Mouse (Mus musculus) spleen, embryonic (tissue): ENCODE measurements at regions not wholly inside any gene's neighbourhood (a gene's known extent, or its start where the extent isn't known, plus 50 kb on each side); places are given as distances from the start of the nearest gene placed in this dataset.
"Not testable (repeated sequence)": the region's sequence is repeated elsewhere in the genome, so short reads cannot be mapped to it uniquely, and the experiment has no call there.

Experiments used
- CTCF ChIA-PET: fragments of 350-600 bp; sonication (Branson Sonifier 250); formaldehyde crosslinking; loops from one replicate; lab custom pipeline; 2022; lab: Charles Lee

DNA sequence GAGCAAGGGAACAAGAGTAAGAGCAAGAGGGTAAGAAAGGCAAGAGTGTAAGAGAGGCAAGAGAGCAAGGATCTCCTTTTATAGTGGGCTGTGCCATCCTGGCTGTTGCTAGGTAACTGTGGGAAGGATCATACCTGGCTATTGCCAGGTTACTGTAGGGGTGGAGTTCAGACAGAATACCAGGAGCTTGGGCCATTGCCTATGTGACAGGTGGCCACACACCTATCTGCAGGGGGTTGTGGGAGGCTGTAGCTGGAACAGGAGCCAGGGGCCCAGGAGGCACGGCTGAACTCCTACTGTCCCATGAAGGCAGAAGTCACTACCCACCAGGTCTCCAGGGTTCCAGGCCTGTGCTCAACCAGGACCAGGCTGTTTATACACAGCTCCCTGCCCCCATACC is 1149.0 kb downstream of the 9330182O14Rik start:
- CTCF ChIA-PET: no interaction called here

DNA sequence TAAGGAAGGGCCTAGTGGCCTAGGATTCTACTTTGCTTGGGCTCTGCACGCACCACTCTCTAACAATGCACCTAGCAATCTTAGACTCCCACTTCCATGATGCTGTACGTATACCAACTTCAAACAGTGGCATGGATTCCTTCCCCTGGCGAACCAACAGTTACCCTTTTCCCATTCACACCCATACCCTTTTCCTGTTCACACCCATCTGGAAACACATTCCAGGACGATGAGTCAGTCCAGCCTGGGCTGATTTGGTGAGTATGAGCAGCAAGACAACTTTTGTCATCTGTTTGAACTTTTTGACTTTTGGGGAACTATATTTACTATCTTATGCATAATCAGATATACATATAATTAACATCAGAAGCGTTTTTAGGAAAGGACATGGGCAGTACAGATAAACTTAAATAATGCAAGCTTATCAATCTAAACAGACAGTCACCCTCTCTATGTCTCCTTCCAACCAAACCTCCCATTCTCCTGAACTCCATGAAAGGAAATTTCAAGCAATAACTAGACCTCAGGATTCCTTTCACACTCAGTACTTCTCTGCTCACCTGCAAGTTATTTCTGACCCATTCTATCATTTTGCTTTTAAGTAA is 1152.7 kb downstream of the 9330182O14Rik start:
- CTCF ChIA-PET: no interaction called here

DNA sequence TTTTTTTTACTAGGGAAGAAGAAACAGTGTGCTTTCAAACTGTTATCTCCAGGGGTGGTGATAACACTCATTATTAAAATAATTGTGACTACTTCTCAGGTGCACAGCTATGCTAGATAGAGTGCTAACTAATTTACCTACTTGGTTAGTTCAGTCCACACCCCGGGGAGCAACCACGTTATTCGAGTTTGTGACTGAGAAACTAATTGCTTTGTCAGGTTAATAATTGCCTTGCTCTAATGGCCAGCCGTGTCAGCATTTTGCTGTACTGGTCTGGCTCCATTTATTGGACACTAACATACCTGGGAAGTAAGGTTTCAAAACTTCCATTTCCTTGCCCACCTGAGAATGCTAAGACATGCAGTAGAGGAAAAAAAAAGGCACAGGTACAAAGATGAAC is 1163.3 kb downstream of the 9330182O14Rik start:
- CTCF ChIA-PET: no interaction called here

DNA sequence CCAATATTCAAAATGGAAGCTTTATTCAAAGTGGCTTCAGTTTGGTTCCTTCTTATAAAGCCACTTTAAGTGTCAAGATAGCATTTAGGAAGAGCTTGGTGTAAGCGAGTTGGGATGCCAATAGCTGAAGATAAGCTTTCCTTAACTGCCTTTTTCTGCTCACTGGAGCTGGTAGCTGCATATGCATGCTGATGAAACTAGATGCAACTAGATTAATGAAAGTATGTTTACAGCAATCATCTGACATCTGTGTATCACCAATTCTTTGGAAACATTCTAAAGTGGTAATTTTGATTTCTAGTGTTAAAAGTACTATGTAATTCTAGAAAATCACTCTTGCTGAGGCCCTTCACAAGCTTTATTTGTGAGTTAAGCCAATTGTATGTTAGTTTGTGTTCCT is 1172.5 kb downstream of the 9330182O14Rik start:
- CTCF ChIA-PET: no interaction called here

DNA sequence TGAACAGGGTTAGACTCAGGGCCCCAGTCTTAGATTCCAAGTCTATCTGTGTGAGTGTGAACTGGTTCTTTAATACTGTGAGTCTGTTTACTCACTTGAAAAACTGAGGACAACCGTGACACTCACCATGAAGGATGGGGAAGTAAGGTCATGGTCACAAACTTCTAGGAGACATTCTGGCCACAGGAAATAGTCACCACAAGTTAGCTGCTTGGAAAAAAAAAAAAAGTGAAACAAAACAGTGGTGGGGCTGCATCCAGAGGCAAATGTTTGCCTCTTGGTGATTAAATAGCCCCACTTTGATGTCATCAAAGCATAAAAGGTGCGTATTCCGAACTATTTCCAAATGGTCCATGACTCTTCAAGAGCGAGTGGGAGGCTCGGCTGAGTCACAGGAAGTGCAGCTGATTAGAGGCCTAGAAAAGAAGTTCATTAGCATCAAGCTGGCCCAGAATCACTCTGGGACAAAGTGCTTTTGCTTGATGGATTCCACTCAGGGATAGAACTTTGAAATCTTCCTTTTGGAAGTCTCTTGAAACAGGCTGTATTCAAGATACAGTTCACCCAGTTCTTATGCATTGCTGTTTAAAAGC is 1177.7 kb downstream of the 9330182O14Rik start:
- CTCF ChIA-PET: no interaction called here

DNA sequence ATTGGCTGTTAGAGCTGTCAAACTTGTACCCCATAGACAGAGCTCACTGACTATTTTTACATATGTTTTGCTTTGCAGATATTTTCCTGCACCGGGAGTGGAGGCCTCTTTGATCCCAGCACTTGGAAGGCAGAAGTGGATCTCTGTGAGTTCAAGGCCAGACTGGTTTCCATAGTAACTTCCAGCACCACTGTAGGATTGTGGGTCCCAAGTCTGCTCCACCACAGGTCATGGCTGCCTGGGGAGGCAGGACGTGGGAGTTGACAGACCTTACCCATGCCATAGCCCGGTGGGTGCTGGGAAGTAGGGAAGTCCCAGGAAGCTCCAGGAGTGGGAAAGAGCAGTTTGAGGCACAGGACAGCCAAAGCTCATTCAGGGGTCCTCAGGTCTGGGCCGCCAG is 1180.8 kb downstream of the 9330182O14Rik start:
- CTCF ChIA-PET: no interaction called here

DNA sequence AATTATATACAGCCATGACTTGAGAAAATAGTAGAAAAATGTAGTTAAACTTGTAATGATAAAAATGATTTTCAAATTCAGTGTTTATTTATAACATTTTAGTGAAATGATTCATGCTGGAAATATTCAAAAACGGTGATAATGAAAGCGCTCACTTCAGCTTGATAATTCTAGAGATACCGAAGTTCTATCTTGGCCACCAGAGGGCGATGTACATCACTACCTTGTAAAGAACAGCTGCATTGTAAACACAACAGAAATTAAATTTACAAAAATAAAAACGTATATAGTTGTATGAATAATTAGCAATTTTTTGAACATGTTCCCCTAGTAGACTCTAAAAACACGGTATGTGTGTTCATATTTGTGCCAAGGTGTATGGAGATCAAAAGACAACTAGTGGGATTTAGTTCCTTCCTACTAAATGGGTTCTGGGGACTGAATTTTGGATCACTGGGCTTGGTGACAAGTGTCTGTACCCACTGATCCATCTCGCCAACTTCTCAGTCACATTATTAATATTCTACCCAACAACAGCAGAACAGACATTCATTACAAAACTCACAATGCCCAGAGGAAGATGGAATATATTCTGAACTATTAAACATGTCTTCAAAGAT is 1191.6 kb downstream of the 9330182O14Rik start:
- CTCF ChIA-PET: interaction anchor here (0.6 kb wide), 1 partner anchor 367 kb away, joined by 3 read pairs; no protein-coding TSS in a partner anchor

DNA sequence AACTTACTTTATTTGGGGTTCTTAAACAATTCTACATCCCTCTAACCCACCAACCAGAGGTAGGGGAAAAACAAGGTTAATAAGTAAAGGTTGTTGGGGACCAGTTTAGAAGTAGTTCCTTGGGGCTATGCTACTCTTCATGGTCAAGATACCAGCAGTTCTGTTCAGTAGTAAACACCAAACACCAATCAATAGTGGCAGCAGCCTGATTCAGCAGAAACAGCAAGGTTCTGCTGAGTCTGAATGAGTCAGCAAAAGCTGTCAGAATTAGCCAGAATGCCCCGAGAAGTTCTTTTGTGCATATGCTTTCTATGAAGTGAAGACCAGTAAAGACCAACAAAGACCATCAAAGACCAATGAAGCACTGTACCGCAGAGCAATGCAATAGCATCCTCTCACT is 1195.1 kb downstream of the 9330182O14Rik start:
- CTCF ChIA-PET: no interaction called here

DNA sequence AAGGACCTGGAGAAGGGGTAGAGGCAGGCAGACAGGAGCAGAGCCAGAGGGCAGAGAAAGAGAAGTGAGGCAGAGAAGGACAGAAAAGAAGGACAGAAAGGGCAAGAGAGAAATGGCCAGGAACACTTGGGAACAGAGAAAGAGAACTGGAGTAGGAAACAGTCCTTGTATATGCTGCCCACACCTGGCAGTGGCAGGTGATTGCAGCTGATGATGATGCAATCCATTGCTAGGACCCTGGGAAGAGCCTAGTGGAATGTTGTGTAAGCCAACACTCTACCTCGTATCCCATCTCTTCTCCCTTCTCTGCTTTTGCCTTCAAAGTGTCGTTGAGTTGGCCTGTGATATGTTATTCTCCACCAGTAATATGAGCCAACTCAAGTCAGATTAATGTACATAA is 1195.9 kb downstream of the 9330182O14Rik start:
- CTCF ChIA-PET: no interaction called here

DNA sequence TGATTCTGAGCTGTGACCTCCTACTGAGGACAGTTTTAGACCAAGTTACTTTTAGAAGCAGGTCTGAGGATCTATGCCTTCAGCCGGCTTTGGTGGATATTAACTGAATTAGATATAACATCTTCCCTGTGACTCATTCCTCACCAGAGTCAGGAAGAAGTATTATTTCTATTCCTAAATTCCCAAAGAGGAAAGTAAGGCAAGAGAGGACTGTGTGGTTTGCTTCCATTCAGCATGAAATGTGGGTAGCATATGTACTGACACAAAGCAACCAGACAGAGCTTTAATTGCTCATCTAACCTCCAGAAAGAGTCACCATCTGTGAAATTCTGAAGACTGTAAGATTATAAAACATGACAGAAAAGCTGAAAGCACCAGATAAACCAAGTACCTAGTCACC is 1198.3 kb downstream of the 9330182O14Rik start:
- CTCF ChIA-PET: no interaction called here

DNA sequence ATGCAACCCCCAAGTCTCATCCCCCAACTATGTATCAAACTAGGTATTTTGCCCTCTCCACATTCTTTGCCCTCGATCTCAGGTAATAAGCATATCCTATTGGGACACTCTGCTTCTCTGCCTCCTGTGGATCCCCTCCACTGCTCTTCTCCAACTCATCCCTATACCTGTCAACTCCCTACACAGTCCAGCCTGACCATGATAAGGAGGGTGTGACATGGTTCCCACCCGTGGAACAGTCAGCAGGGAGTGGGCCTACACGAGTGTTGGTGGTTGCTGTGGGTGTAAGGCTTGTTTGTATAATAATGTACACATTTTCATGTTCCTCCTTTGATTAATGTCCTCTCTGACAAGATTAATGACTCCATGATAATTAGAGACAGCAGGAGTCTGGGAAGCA is 1199.0 kb downstream of the 9330182O14Rik start:
- CTCF ChIA-PET: no interaction called here

DNA sequence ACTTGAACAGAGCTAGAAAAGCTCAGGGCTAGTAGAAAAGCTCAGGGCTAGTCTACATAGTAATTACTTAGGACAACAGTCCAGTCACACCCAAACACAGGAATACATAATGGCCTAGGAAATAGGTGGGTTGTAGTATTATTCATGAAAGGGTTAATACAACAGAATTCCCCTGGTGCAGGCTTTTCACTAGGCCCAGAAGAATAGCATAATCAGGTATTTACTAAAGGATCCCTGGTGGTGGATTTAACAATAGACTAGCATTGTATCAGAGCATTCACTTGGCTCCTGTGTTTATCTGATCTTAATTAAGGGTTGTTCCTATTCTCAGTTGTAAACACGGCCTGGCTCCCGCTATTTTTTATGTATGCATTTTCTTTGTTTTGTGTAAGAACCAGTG is 1206.5 kb downstream of the 9330182O14Rik start:
- CTCF ChIA-PET: not testable (repeated sequence)

DNA sequence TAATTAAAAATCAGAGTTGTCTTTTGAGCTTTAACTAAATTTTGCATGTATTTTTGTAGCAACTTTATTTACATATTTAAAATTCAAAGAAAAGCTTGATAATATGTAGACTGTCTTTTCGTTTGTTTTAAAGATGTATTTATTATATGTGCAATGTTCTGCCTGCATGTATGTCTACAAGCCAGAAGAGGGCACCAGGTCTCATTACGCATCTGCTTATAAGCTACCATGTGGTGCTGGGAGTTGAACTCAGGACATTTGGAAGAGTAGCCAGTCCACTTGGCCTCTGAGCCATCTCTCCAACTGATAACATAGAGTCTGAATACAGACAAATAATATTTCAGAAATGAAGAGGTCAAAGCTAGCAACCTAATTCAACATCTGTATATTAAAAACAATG is 1211.4 kb downstream of the 9330182O14Rik start:
- CTCF ChIA-PET: no interaction called here

DNA sequence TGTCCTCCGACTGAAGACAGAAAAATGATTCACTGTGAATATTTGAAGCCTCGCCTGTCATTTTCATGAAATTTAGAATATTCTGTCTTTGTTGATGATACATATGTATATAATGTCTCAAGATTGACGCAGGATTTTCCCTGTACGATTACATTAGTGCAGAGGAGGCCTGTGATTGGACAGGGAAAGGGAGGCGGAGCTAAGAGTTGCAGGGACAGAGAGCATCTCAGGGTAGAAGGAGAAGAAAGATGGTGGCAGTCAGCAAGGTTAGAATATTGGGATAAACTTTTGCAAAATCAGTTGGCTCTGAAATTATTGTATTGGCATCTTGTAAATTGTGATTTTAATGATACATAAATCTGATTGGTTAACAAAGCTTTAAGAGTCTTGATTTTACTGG is 1213.1 kb downstream of the 9330182O14Rik start:
- CTCF ChIA-PET: no interaction called here

DNA sequence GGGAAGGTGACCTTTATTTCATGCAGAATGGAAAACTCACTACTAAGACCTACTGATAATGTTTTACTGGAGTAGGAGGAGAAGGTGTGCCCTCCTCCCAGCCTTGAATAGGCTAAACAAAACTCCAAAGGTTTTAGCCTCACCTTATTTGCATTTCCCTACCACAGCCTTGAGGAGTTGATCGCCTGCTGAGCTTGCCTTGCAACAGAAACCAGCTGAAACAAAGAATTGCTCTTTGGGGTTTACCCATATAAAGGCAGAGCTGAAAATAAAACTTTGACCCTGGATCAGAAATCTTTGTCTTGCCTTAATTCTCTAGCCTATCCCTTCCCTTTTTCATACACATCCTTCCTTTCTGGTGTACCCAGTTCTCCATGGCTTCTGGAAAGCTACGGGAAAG is 1218.0 kb downstream of the 9330182O14Rik start:
- CTCF ChIA-PET: no interaction called here

DNA sequence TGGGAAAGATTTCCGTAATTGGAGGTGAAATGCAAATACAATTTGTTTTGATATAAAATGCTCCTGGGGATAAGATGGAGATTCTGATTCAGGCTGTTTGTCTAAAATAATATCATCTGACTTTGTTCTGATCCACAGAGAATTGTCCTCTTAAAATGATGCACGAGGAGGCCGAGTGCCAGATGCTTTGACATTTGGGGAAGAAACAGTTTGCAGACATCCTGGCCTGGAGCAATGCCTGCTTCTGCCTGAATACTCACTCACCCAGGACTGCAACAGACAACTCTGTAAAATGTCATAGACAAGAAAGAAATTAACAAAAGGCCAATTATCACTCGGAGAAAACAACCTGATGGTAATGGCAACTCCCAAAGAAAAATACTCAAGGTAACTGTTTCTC is 1225.1 kb downstream of the 9330182O14Rik start:
- CTCF ChIA-PET: no interaction called here

DNA sequence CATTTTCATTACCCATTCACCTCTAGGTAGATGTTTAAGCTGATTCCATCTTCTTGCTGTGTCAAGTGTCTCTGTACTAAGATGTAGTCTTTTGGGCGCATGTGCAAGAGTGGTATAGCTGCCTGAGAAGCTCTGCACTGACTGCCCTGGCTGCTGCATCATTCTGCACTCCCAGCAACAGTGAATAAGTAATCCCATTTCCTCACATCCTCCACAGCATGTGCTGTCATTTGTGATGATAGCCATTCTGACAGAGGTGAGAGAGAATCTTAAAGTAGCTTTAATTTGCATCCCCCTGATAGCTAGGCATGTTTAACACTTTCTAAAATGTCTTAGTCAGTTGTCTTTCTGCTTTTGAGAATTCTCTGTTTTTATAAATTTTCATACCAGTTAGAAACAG is 1240.5 kb downstream of the 9330182O14Rik start:
- CTCF ChIA-PET: no interaction called here

DNA sequence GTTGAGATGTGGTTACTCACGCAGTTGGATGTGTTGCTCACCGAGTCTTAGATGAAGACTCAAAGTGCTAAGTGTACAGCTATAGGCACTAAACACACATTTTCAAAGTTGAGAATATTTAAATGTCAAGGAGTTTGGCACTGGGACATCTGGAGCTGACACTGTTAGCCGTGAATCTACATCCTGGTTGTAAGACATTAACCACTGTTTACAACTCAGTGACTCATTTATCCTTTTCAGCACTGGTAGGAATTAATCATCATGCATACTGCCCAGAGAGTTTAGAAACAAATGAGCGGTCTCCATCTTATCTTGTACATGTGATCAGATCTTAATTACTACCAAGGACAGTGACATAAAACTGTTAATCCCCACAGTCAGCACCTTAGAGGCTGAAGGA is 1241.7 kb downstream of the 9330182O14Rik start:
- CTCF ChIA-PET: no interaction called here

DNA sequence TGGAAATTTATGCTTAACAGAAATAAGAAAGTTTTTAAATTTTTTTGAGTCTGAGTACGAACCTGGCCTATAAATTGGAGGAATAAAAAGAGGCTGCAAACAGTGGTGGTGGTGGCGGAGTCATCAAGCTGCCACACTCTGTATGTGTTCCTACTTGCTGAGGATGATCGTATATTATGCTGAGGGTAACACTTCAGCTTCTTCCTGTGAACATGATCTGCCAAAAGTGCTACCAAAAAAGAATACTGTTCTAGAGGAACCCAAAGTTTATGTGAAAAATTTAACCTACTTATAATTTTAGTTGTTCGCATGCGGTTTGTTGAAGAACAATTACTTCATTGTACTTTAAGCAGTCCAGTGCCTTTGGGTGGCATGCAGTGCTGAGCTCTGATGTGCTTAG is 1245.5 kb downstream of the 9330182O14Rik start:
- CTCF ChIA-PET: no interaction called here

DNA sequence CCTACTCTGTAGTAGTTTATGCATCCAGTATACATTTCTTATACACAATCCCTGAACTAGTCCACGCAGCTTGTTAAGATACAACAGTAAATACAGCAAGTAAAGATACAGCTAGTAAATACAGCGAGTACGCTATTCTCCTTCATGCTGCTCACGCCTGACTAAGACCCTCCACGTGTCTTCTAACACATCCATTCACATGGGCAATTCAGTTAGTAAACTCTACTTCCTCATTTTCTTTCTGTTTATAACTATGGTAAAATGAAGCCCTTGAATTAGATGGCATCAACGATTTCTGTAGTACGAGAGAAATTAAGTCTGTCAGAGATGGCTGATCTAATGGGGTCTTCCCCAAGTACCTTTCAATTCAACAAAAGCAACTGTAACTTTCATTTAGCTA is 1246.3 kb downstream of the 9330182O14Rik start:
- CTCF ChIA-PET: no interaction called here

DNA sequence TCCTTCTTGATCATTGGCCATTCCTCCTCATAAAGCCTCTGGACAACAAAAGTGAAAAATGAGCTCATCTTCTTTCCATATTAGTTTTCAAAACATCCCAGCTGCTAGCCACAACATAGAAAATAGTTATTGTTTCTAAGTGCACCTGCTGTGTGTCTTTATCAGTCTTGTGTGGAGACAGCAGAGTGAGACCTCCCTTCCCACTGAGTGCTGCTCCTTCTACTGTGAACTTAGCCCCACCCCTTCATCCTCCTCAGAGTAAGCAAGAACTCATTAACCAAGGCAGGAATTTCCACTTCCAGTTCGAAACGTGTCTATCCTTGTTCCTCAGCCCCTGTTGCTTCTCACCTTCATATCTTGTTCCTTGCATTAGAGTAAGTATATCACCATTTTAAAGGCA is 1256.5 kb downstream of the 9330182O14Rik start:
- CTCF ChIA-PET: no interaction called here
